Mouse (Mus musculus) limb, embryonic 11.5 days (tissue): Measurements from ENCODE around the gene Gtf2h3. TPM values are rescaled to one million over a fixed set of nuclear protein-coding genes. Genes with fewer than 3 reads are reported as not detected.

Experiments
- ATAC-seq: fragments of 200-750 bp; cut with Nextera tagmentation; 2 replicates; pipeline ENCODE4 v1.8.0; 2017; ENCODE audit warnings: low read depth; ENCODE audit not compliant: insufficient number of reproducible peaks, low FRiP score, low TSS enrichment
- DNase-seq: peaks from one replicate; pipeline ENCODE4 v3.0.0-alpha.2; 2015; ENCODE audit warnings: low spot score
- H3K27ac ChIP-seq: fragments of 300-500 bp; sonication (generic); replicated peaks from 2 replicates; pipeline ENCODE4 v1.5.1; 2014; ENCODE audit warnings: low read depth, mild to moderate bottlenecking, low read length
- H3K27me3 ChIP-seq: fragments of 300-500 bp; sonication (generic); 2 replicates; pipeline ENCODE4 v1.6.1; 2014; ENCODE audit warnings: mild to moderate bottlenecking, low read length, mixed read lengths; ENCODE audit not compliant: control insufficient read depth, insufficient read depth
- H3K36me3 ChIP-seq: fragments of 300-500 bp; sonication (generic); 2 replicates; pipeline ENCODE4 v1.6.1; 2014; ENCODE audit warnings: mild to moderate bottlenecking, low read length, moderate library complexity, mixed read lengths; ENCODE audit not compliant: control insufficient read depth, insufficient read depth
- H3K4me1 ChIP-seq: fragments of 300-500 bp; sonication (generic); 2 replicates; pipeline ENCODE4 v1.6.1; 2014; ENCODE audit warnings: low read length, mixed read lengths; ENCODE audit not compliant: control insufficient read depth, insufficient read depth
- H3K4me2 ChIP-seq: fragments of 300-500 bp; sonication (generic); 2 replicates; pipeline ENCODE4 v1.6.1; 2014; ENCODE audit warnings: low read depth, mild to moderate bottlenecking, moderate library complexity; ENCODE audit not compliant: severe bottlenecking
- H3K4me3 ChIP-seq: fragments of 300-500 bp; sonication (generic); 2 replicates; pipeline ENCODE4 v1.5.1; 2014; ENCODE audit warnings: low read depth, low read length
- H3K9ac ChIP-seq: fragments of 300-500 bp; sonication (generic); 2 replicates; pipeline ENCODE4 v1.6.1; 2014; ENCODE audit warnings: mild to moderate bottlenecking, low read length
- H3K9me3 ChIP-seq: fragments of 300-500 bp; sonication (generic); 2 replicates; pipeline ENCODE4 v1.6.1; 2016; ENCODE audit warnings: low read length; ENCODE audit not compliant: control insufficient read depth
- WGBS: fragments of 180-500 bp; shearing (Covaris S2); extraction: QIAGEN DNeasy Blood & Tissue Kit; methylation state at CpG from one replicate; pipeline ENCODE4 v1.1.7; 2014; 5-methylcytosine and 5-hydroxymethylcytosine counted together
- polyA plus RNA-seq: library from polyadenylated mRNA; unstranded; fragments of >200 nt; fragmentation: Nextera tagmentation; extraction: Ambion mirVana; gene quantifications from 2 replicates; pipeline ENCODE4 v1.2.1, GENCODE M21; 2014

Gene Gtf2h3
- polyA plus RNA-seq, 1 experiment from 2014 or later: 98.7 TPM

- Histone ChIP-seq H3K4me2 (no peak overlapping the region), H3K9me3 (no peaks in the 10 kb centered on the region), H3K27ac (no peak overlapping the region), H3K36me3 (no peaks in the 10 kb centered on the region), H3K4me3 (no peak overlapping the region), H3K27me3 (no peaks in the 10 kb centered on the region), H3K9ac (no peak overlapping the region), H3K4me1 (no peaks in the 10 kb centered on the region)
- DNase-seq: no peak
- WGBS: 83% methylated on average over 13 of the region's 13 CpGs
- ATAC-seq: no peak
Observed at GRCm38 (mm10) chr5:124621362-124621761, 42.4 kb downstream of the Gtf2h3 start.

DNA sequence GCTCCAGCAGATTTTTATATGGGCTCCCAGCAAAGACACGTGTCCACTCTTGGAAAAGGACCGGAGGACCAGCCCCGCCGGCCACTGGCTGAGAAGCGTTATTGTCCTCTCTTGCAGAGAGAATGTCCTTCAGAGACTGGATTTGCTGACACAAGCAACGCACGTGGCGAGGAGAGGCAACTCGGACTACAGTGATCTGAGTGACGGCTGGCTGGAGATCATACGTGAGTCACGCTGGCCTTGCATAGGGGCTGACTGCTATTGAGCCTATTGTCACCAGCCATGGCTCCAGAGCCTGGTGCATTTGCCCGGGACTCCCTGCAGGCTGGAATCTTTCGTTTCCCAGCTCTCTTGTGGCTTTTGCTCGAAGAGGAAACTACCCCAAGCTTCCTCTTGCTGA lies 44.0 kb downstream of the Gtf2h3 start:
- WGBS: 88% methylated on average over 15 of the region's 15 CpGs
- DNase-seq (no peak), ATAC-seq (no peak)
- no peak overlapping the region for H3K9ac ChIP-seq
- H3K4me2 ChIP-seq: no peak overlapping the region
- no peak overlapping the region for H3K4me3 ChIP-seq
- no peaks in the 10 kb centered on the region for H3K4me1 ChIP-seq
- no peaks in the 10 kb centered on the region for H3K36me3 ChIP-seq
- H3K9me3 ChIP-seq: no peaks in the 10 kb centered on the region
- H3K27me3 ChIP-seq: no peaks in the 10 kb centered on the region
- no peak overlapping the region for H3K27ac ChIP-seq

GRCm38 (mm10) chr5:124624291-124624690 lies 45.4 kb downstream of the Gtf2h3 start:
- Histone ChIP-seq H3K9me3 (no peaks in the 10 kb centered on the region), H3K27ac (no peak overlapping the region), H3K4me2 (no peak overlapping the region), H3K4me1 (peaks cover 3% of the 10 kb centered on the region; the same call in 1 of the 2 replicates), H3K27me3 (no peaks in the 10 kb centered on the region), H3K36me3 (no peaks in the 10 kb centered on the region), H3K9ac (no peak overlapping the region), H3K4me3 (no peak overlapping the region)
- DNase-seq (no peak), ATAC-seq (no peak)
- 91% methylated on average over 9 of the region's 9 CpGs for WGBS

DNA sequence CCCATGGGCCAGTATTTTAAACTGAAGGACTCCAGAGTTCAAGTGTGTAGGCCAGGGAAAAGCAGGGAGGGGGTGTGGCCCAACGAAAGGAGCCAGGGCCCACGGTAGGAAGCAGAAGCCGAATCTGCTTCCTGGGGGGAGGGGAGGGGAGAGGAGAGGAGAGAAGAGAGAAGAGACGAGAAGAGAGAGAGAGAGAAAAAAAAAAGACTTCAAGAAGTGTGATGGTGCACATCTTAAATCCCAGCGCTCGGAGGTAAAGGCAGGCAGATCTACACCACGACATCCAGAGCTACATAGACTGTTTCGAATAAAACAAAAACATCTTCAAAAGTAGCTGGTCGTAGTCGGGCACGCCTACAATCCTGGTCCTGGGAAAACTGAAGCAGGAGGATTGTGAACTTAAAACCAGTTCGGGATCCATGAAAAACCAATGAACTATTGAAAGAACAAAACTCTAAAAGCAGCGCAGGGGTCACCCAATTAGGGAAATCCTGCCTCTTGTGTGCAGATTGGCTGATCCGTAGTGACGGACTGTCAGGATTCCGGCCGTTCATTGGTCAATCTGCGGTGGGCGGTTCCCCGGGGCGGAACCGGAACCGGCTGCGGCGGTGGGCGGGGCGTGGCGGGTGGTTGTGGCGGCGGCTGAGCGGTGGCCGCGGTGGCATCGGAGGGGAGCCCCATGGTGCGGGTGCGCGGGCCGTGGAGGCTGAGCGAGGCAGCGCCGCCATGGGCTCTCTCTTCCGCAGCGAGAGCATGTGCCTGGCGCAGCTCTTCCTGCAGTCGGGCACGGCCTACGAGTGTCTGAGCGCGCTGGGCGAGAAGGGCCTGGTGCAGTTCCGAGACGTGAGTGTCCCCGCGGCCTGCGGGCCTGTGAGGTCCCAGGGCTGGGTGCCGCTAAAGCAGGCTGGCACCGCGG lies 49.8 kb downstream of the Gtf2h3 start, which contains the start of gene Atp6v0a2:
Gene Atp6v0a2, plus strand, starts transcription at position 129 of the 916 bp plus-strand sequence.
- H3K4me3 ChIP-seq: peak within 1 kb of the TSS; percentile 91
- H3K36me3 ChIP-seq: no peaks in the 10 kb centered on the region
- WGBS: under 1% methylated on average over 55 of the region's 58 CpGs
- DNase-seq: peak; percentile 96
- peak within 1 kb of the TSS; percentile 89 for H3K4me2 ChIP-seq
- peak; percentile 84 for ATAC-seq
- no peaks in the 10 kb centered on the region for H3K9me3 ChIP-seq
- H3K27ac ChIP-seq: no peak within 1 kb of the TSS; the same call in 1 of the 2 replicates
- peaks cover 7% of the 10 kb centered on the region for H3K4me1 ChIP-seq
- peak within 1 kb of the TSS; percentile 69 for H3K9ac ChIP-seq
- H3K27me3 ChIP-seq: no peaks in the 10 kb centered on the region

DNA sequence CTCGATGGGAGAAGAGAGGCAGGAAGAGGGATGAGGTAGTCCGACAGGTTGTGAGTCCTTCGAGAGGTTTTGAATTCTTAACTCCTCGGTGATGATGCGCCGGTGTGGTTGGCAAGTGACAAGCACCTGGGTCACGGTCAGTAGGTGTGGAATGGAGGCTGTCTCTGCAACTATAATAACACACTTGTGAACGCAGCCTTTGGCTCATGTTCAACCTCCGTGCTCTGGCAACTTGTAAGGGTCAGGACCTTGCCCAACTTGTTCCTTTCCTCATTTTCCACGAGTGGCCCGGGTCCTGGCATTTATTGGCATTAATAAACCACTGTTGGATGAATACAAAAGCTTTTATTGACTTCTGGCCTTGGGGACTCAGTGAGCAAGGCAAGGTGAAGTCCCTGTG lies 50.7 kb downstream of the Gtf2h3 start:
- peaks cover 7% of the 10 kb centered on the region for H3K4me1 ChIP-seq
- peak overlapping the region; percentile 91 for H3K4me3 ChIP-seq
- 21% methylated on average over 11 of the region's 11 CpGs for WGBS
- H3K9ac ChIP-seq: peak overlapping the region; percentile 69
- DNase-seq: no peak
- H3K27me3 ChIP-seq: no peaks in the 10 kb centered on the region
- H3K4me2 ChIP-seq: peak overlapping the region; percentile 89
- no peak overlapping the region for H3K27ac ChIP-seq
- peaks cover under 1% of the 10 kb centered on the region; the same call in 1 of the 2 replicates for H3K36me3 ChIP-seq
- no peak for ATAC-seq
- no peaks in the 10 kb centered on the region for H3K9me3 ChIP-seq

DNA sequence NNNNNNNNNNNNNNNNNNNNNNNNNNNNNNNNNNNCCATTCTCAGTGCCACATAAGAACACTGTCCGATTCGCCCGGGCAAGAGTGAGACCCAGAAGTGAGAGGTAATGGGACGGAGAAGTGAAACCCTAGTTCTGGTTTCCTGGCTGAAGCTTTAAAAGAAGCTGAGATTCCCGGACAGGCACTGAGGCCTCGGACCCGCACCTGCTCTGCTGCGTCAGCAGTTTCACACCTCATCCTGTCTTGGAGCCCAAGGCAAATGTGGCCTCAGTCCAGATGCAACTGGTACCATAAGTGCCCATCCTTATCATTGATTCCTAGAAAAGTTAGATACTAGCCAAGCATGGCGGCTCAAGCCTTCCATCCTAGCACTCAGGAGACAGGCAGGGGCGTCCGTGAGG lies 52.7 kb downstream of the Gtf2h3 start:
- no peak overlapping the region for H3K4me3 ChIP-seq
- peaks cover 5% of the 10 kb centered on the region; the same call in 1 of the 2 replicates for H3K36me3 ChIP-seq
- DNase-seq (no peak), ATAC-seq (no peak)
- no peaks in the 10 kb centered on the region for H3K9me3 ChIP-seq
- no peak overlapping the region for H3K9ac ChIP-seq
- 85% methylated on average over 11 of the region's 11 CpGs for WGBS
- H3K4me1 ChIP-seq: peaks cover 7% of the 10 kb centered on the region
- no peak overlapping the region for H3K4me2 ChIP-seq
- no peak overlapping the region for H3K27ac ChIP-seq
- no peaks in the 10 kb centered on the region for H3K27me3 ChIP-seq

DNA sequence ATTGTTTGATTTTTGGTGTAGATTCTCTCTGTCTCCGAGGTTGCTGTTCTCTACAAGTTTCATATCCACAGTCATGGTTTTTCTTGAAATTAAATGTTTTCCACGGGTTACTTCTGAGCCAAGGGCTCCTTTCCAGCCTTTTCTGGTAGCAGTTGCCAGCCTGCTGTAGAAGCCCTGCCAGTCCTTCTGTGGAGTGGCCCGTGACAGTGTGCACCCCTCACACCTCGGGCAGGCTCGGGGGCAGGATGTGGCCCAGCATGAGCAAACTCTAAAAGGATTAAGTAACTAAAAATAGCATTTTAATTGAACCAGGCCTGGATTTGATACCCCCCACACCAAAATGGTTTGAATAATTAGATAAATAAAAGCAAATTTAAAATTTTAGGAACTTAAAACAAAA lies 53.5 kb downstream of the Gtf2h3 start:
- DNase-seq: no peak
- Histone ChIP-seq H3K9me3 (no peaks in the 10 kb centered on the region), H3K27ac (no peak overlapping the region), H3K36me3 (peaks cover 7% of the 10 kb centered on the region; the same call in 1 of the 2 replicates), H3K4me3 (no peak overlapping the region), H3K27me3 (no peaks in the 10 kb centered on the region), H3K4me1 (peaks cover 7% of the 10 kb centered on the region), H3K9ac (no peak overlapping the region), H3K4me2 (no peak overlapping the region)
- no peak for ATAC-seq
- 71% methylated on average over 5 of the region's 5 CpGs for WGBS

- Histone ChIP-seq H3K27ac (no peak overlapping the region), H3K9ac (no peak overlapping the region), H3K36me3 (peaks cover 13% of the 10 kb centered on the region; the same call in 1 of the 2 replicates), H3K4me3 (no peak overlapping the region), H3K9me3 (no peaks in the 10 kb centered on the region), H3K4me2 (no peak overlapping the region), H3K4me1 (peaks cover 5% of the 10 kb centered on the region), H3K27me3 (no peaks in the 10 kb centered on the region)
- DNase-seq (no peak), ATAC-seq (no peak)
- 77% methylated on average over 2 of the region's 2 CpGs for WGBS
Observed at GRCm38 (mm10) chr5:124633425-124633824, 54.5 kb downstream of the Gtf2h3 start.
